Mouse (Mus musculus) cortical plate, adult 2 months (tissue): ENCODE data around the gene Chrna10.

ENCODE experiments used
- CTCF ChIP-seq: fragments of 200-500 bp; IDR thresholded peaks from 2 replicates; pipeline ENCODE4 v1.5.1; 2011; ENCODE audit warnings: mild to moderate bottlenecking, control low read depth, low read length; ENCODE audit not compliant: insufficient read depth; ENCODE audit errors: extremely low read depth
- POLR2A ChIP-seq: fragments of 200-500 bp; IDR thresholded peaks from 2 replicates; pipeline ENCODE4 v1.6.1; 2011; ENCODE audit warnings: mild to moderate bottlenecking, low read length, control low read depth; ENCODE audit not compliant: insufficient read depth; ENCODE audit errors: extremely low read depth

GRCm38 (mm10) chr7:102100868-102101267 lies 15.8 kb downstream of the Chrna10 start:
- TF ChIP-seq POLR2A (no peak), CTCF (no peak)
